Mouse (Mus musculus): ENCODE measurements around the gene Atp8a2. TPM values are rescaled to one million over a fixed set of nuclear protein-coding genes. Genes with fewer than 3 reads are reported as not detected.

Atp8a2 gene
- polyA plus RNA-seq, 1 experiment from 2014 or later, result 47.2 TPM

DNA sequence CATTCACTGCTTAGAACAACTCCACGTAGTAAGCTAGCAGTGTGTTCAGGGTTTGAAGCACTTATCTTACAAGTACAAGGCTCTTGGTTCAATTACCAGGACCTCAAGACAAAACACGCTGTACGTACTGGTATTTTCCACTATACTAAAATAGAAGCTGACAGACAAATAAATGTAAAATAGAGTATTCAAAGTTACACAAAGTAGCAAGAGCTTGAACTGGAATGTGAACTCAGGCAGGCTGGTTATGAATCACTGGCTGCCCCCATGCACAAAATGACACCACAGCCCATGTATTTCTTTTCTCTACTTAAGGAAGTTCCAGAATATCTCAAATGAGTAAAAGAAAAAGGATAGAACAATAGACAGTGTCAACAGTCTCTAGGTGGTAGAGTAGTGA lies 602.0 kb downstream of the Atp8a2 start:
- Histone ChIP-seq H3K9me3 (ENCODE audit: control insufficient read depth, low read length) (no peaks in the 10 kb centered on the region), H3K4me1 (replicated peaks; ENCODE audit: control insufficient read depth, insufficient read depth, low read length) (peaks cover 13% of the 10 kb centered on the region), H3K4me2 (ENCODE audit: low read length) (no peak overlapping the region), H3K4me3 (replicated peaks; ENCODE audit: low read length) (no peak overlapping the region), H3K36me3 (ENCODE audit: control insufficient read depth, insufficient read depth) (no peaks in the 10 kb centered on the region), H3K27ac (ENCODE audit: low read length) (no peak overlapping the region), H3K9ac (replicated peaks; ENCODE audit: low read depth, low read length) (no peak overlapping the region), H3K27me3 (replicated peaks; ENCODE audit: control insufficient read depth, insufficient read depth, low read length) (no peaks in the 10 kb centered on the region)
- no peak for ATAC-seq
- WGBS, result 91% methylated on average over 3 of the region's 3 CpGs

DNA sequence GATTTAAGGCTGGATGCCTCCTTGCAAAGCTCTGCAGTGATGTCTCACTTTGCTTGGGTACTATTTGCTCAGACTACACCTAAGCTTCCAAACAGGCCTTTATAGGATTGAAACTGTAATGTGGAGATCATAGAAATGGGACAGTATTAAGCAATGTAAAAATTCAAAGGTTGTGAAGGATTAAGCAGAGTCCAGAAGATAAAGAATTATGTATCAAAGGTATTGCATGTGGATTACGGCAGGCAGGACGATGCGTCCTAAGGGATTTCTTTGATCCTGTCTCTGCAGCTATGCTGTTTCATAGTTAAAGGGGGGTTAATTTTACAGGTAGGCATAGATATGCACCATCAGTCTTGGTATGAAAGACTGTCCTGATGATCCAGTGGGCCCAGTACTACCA lies 604.4 kb downstream of the Atp8a2 start:
- Histone ChIP-seq H3K9ac (replicated peaks; ENCODE audit: low read depth, low read length) (no peak overlapping the region), H3K4me1 (replicated peaks; ENCODE audit: control insufficient read depth, insufficient read depth, low read length) (peaks cover 9% of the 10 kb centered on the region), H3K4me2 (ENCODE audit: low read length) (no peak overlapping the region), H3K4me3 (replicated peaks; ENCODE audit: low read length) (no peak overlapping the region), H3K27me3 (replicated peaks; ENCODE audit: control insufficient read depth, insufficient read depth, low read length) (no peaks in the 10 kb centered on the region), H3K27ac (ENCODE audit: low read length) (no peak overlapping the region), H3K9me3 (ENCODE audit: control insufficient read depth, low read length) (no peaks in the 10 kb centered on the region), H3K36me3 (ENCODE audit: control insufficient read depth, insufficient read depth) (peaks cover 9% of the 10 kb centered on the region; the same call in 1 of the 2 replicates)
- 98% methylated on average over 3 of the region's 3 CpGs for WGBS
- ATAC-seq, result no peak

DNA sequence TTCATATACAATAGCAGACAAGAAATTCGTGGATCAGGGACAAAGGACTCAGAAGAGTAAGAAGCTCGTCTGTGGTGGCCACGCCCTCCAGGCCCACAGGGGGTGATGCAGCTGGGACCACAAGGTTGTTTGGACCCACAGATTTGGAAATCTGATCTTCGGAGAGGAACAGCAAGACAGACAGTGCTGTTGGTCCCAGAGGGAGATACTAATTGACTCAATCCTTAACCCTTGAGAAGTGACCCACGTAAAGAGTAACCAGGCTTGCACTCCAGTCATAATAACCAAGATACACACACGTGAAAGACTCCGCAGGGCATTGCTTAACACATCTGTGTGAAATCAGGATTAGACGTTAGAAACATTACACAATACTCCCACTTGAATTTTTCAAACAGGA lies 605.1 kb downstream of the Atp8a2 start:
- H3K27me3 ChIP-seq (replicated peaks; ENCODE audit: control insufficient read depth, insufficient read depth, low read length), result no peaks in the 10 kb centered on the region
- H3K4me2 ChIP-seq (ENCODE audit: low read length), result no peak overlapping the region
- 76% methylated on average over 8 of the region's 8 CpGs for WGBS
- no peak for ATAC-seq
- no peak overlapping the region for H3K9ac ChIP-seq (replicated peaks; ENCODE audit: low read depth, low read length)
- H3K4me1 ChIP-seq (replicated peaks; ENCODE audit: control insufficient read depth, insufficient read depth, low read length), result peaks cover 4% of the 10 kb centered on the region
- H3K27ac ChIP-seq (ENCODE audit: low read length), result no peak overlapping the region
- H3K4me3 ChIP-seq (replicated peaks; ENCODE audit: low read length), result no peak overlapping the region
- peaks cover 9% of the 10 kb centered on the region; the same call in 1 of the 2 replicates for H3K36me3 ChIP-seq (ENCODE audit: control insufficient read depth, insufficient read depth)
- H3K9me3 ChIP-seq (ENCODE audit: control insufficient read depth, low read length), result no peaks in the 10 kb centered on the region

DNA sequence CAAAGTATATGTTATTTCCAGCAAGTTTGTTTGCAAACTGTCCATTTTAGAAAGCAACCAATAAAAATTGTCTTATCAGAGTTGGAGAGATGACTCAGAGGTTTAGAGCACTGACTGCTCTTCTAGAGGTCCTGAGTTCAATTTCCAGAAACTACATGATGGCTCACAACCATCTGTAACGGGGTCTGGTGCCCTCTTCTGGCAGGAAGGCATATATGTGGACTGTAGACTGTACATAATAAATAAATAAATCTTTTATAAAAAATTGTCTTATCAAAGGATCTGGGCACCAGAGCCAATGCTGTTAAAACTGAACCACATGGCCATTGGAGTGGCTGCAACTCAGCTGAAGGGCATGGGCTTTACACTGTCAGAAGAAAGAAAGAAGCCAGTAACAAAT lies 606.4 kb downstream of the Atp8a2 start:
- Histone ChIP-seq H3K4me3 (replicated peaks; ENCODE audit: low read length) (no peak overlapping the region), H3K9ac (replicated peaks; ENCODE audit: low read depth, low read length) (no peak overlapping the region), H3K36me3 (ENCODE audit: control insufficient read depth, insufficient read depth) (peaks cover 18% of the 10 kb centered on the region; the same call in 1 of the 2 replicates), H3K27ac (ENCODE audit: low read length) (no peak overlapping the region), H3K4me2 (ENCODE audit: low read length) (no peak overlapping the region), H3K4me1 (replicated peaks; ENCODE audit: control insufficient read depth, insufficient read depth, low read length) (no peaks in the 10 kb centered on the region), H3K27me3 (replicated peaks; ENCODE audit: control insufficient read depth, insufficient read depth, low read length) (no peaks in the 10 kb centered on the region), H3K9me3 (ENCODE audit: control insufficient read depth, low read length) (no peaks in the 10 kb centered on the region)
- 82% methylated on average over 1 of the region's 1 CpGs for whole genome bisulfite sequencing
- ATAC-seq, result no peak

MicroRNAs encoded within 50 kb of the gene (microRNA counts, 519-probe panel; counts per million panel counts)
- not detected for microRNA mmu-miR-719

Small RNA genes lying within 50 kb of the gene (microRNA-seq; reads per million reads assigned to microRNA genes)
- not detected for gene Mir719

Other genes starting within 250 kb of the Atp8a2 start
- gene Nupl1, start 54.3 kb upstream of the Atp8a2 start, polyA plus RNA-seq (2015; fragmentation: Nextera tagmentation; extraction: Ambion mirVana), result 0.09 and 0.11 TPM in 2 replicates
- 62.9 and 67.1 TPM in 2 replicates for gene Gm49336, start 54.3 kb upstream of the Atp8a2 start, polyA plus RNA-seq (2015; fragmentation: Nextera tagmentation; extraction: Ambion mirVana)
- gene Mtmr6, start 68.0 kb upstream of the Atp8a2 start, polyA plus RNA-seq (2015; fragmentation: Nextera tagmentation; extraction: Ambion mirVana), result 73.2 and 81.6 TPM in 2 replicates
- 34.6 and 35.2 TPM in 2 replicates for gene Amer2, start 176.1 kb upstream of the Atp8a2 start, polyA plus RNA-seq (2015; fragmentation: Nextera tagmentation; extraction: Ambion mirVana)

All from forebrain, embryonic 16.5 days (tissue).